Mouse (Mus musculus): ENCODE data around the gene Smchd1.

DNA sequence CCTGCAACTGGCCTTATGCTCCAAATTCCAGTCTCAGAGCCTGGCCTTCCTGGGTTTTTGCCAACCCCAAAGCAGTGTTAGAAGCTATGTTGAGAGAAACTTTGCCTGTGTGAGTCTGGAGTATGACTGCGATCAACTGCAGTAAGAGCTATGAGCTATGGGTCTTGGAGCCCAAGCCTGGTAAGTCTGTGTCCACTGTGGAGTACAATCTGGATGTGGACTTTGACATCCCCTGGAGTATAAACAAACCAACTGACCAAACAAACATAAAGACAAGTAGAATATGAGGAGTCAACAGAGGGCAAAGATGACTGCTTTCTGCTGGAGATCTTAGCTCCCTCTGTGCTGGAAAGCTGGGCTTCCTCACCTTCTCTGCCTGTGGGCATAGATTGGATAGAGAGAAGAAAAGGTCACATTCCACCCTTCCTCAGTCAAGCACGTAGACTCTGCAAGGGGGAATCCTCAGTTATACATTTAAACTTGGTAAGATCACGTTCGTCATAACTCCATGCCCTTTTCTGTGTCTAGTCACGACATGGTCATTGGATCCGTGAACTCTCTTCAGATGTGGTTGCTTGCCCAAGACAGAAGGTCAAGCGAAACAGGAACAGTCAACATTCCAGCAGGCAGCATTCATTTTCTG lies 8.4 kb upstream of the Smchd1 start:
- TF ChIP-seq CTCF (IDR thresholded peaks at IDR 0.05) (no peak), EP300 (IDR thresholded peaks at IDR 0.05) (no peak)
